Mouse (Mus musculus) ES-Bruce4 (cell line): ENCODE results near the gene Ugt1a2.

Experiments used
- CTCF ChIP-seq: IDR thresholded peaks from one replicate; pipeline ENCODE4 v1.8.1; 2011; ENCODE audit warnings: low read depth, low read length
- EP300 ChIP-seq: IDR thresholded peaks from 2 replicates; pipeline ENCODE4 v1.6.1; 2011; ENCODE audit warnings: low read depth, low read length; ENCODE audit not compliant: insufficient read depth
- POLR2A ChIP-seq: IDR thresholded peaks from one replicate; pipeline ENCODE4 v1.8.1; 2011; ENCODE audit warnings: low read length; ENCODE audit not compliant: insufficient read depth

DNA sequence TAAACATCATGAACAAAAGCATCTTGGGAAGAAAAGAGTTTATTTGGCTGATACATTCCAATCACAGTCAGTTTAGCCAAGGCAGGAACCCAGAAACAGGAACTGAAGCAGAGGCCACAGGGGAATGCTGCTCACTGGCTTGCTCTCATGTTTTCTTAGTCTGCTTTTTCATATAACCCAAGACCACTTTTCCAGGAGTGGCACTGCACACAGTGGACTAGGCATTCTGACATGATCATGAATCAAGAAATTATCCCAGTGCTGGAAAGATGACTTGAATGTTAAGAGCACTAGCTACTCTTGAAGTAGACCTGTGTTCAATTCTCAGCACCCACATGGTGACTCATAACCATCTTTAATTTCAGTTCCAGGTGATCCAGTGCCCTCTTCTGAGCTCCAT lies 25.3 kb downstream of the Ugt1a2 start:
- TF ChIP-seq POLR2A (no peak), CTCF (no peak), EP300 (no peak)
